Mouse (Mus musculus) stomach, embryonic 14.5 days (tissue): Measurements from ENCODE around the gene Oas1g. TPM values are rescaled to one million over a fixed set of nuclear protein-coding genes. Genes with fewer than 3 reads are reported as not detected.
"Not testable (repeated sequence)": the region's sequence is repeated elsewhere in the genome, so short reads cannot be mapped to it uniquely, and the experiment has no call there.

ENCODE experiments used
- ATAC-seq: fragments of 200-750 bp; cut with Nextera tagmentation; 2 replicates; pipeline ENCODE4 v1.8.0; 2017; ENCODE audit warnings: low read depth, moderate TSS enrichment; ENCODE audit not compliant: insufficient number of reproducible peaks, insufficient read depth, low FRiP score
- H3K27ac ChIP-seq: fragments of 300-500 bp; sonication (generic); 2 replicates; pipeline ENCODE4 v1.5.1; 2014; ENCODE audit warnings: mild to moderate bottlenecking, low read length, moderate library complexity, mixed read lengths
- H3K27me3 ChIP-seq: fragments of 300-500 bp; sonication (generic); 2 replicates; pipeline ENCODE4 v1.6.1; 2014; ENCODE audit warnings: low read length, control low read depth, mixed read lengths; ENCODE audit not compliant: control insufficient read depth, insufficient read depth
- H3K36me3 ChIP-seq: fragments of 300-500 bp; sonication (generic); 2 replicates; pipeline ENCODE4 v1.6.1; 2014; ENCODE audit warnings: mild to moderate bottlenecking, control low read depth, low read length, moderate library complexity, mixed read lengths; ENCODE audit not compliant: control insufficient read depth, insufficient read depth
- H3K4me1 ChIP-seq: fragments of 300-500 bp; sonication (generic); 2 replicates; pipeline ENCODE4 v1.6.1; 2014; ENCODE audit warnings: low read length, control low read depth, mixed read lengths; ENCODE audit not compliant: control insufficient read depth, insufficient read depth
- H3K4me2 ChIP-seq: fragments of 300-500 bp; sonication (generic); replicated peaks from 2 replicates; pipeline ENCODE4 v1.6.1; 2014; ENCODE audit warnings: low read depth, low read length, control low read depth
- H3K4me3 ChIP-seq: fragments of 300-500 bp; sonication (generic); 2 replicates; pipeline ENCODE4 v1.5.1; 2014; ENCODE audit warnings: low read depth, low read length, control low read depth
- H3K9ac ChIP-seq: fragments of 300-500 bp; sonication (generic); replicated peaks from 2 replicates; pipeline ENCODE4 v1.6.1; 2014; ENCODE audit warnings: low read depth, mild to moderate bottlenecking, control low read depth, low read length, moderate library complexity, mixed read lengths
- H3K9me3 ChIP-seq: fragments of 300-500 bp; sonication (generic); 2 replicates; pipeline ENCODE4 v1.6.1; 2016; ENCODE audit warnings: low read depth, low read length, control low read depth; ENCODE audit not compliant: control insufficient read depth
- WGBS: fragments of 180-500 bp; shearing (Covaris S2); extraction: QIAGEN DNeasy Blood & Tissue Kit; methylation state at CpG from one replicate; pipeline ENCODE4 v1.1.7; 2014; 5-methylcytosine and 5-hydroxymethylcytosine counted together
- polyA plus RNA-seq: library from polyadenylated mRNA; unstranded; fragments of >200 nt; fragmentation: Nextera tagmentation; extraction: Ambion mirVana; gene quantifications from 2 replicates; pipeline ENCODE4 v1.2.1, GENCODE M21; 2014

The Oas1g gene
- polyA plus RNA-seq, 1 experiment from 2014 or later = 1.1 TPM

DNA sequence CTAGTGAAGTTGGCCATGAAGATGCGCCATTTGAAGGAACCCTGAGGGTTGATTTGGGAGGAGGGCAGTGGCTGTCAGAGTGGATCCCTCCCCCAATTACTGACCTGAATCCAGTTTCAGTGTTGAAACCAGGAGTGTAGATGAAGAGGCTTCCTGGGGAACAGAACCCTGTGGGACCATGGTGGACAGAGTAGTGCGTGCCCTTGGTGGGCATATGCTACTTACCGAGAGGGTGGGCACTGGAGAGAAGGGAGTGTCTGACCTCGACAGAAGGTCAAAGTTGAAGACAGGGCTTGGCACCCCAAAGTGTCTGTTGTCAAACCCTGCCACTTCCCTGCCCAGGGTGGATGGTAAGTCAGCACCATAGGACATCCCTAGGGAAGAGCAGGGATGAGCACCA, 6.5 kb upstream of the Oas1g start:
- H3K27me3 ChIP-seq, H3K4me2 ChIP-seq, H3K9ac ChIP-seq, H3K9me3 ChIP-seq, ATAC-seq, H3K27ac ChIP-seq, H3K4me1 ChIP-seq, H3K36me3 ChIP-seq, H3K4me3 ChIP-seq: not testable (repeated sequence)
- 93% methylated on average over 4 of the region's 4 CpGs for WGBS

GRCm38 (mm10) chr5:120892243-120892660, 4.8 kb upstream of the Oas1g start:
- H3K36me3 ChIP-seq = no peaks in the 10 kb centered on the region
- H3K9me3 ChIP-seq = no peaks in the 10 kb centered on the region
- H3K9ac ChIP-seq = no peak overlapping the region
- H3K27ac ChIP-seq = no peak overlapping the region
- H3K4me1 ChIP-seq = no peaks in the 10 kb centered on the region
- H3K4me3 ChIP-seq = no peak overlapping the region
- WGBS = 68% methylated on average over 2 of the region's 2 CpGs
- ATAC-seq = no peak
- no peaks in the 10 kb centered on the region for H3K27me3 ChIP-seq
- no peak overlapping the region for H3K4me2 ChIP-seq

GRCm38 (mm10) chr5:120891566-120892242, 4.3 kb upstream of the Oas1g start:
- 71% methylated on average over 2 of the region's 2 CpGs for WGBS

DNA sequence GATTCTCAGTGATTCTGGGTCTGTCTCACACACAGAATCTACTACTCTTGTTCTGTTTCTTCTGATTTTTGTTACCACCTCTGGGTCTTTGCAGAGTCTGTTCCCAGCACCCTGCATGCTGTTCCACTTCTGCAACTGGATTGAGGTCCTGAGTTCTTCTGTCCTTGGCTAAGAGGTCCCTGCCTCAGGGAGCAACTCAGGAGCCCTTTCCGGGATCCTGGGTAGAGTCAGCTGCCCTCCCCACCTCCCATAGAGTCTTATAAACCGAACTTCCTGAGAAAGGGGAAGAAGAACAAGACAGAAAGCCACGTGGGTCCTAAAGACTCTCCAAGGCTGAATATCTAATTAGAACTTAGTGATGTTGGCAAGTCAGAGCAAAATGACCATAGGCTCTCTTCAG, 3.6 kb upstream of the Oas1g start:
- WGBS = 61% methylated on average over 3 of the region's 3 CpGs
- Histone ChIP-seq H3K27me3 (no peaks in the 10 kb centered on the region), H3K36me3 (no peaks in the 10 kb centered on the region), H3K9ac (no peak overlapping the region), H3K4me3 (no peak overlapping the region), H3K4me1 (no peaks in the 10 kb centered on the region), H3K4me2 (no peak overlapping the region), H3K27ac (no peak overlapping the region), H3K9me3 (no peaks in the 10 kb centered on the region)
- ATAC-seq = no peak

More at GRCm38 (mm10) chr5:120891566-120892242, 4.3 kb upstream of the Oas1g start:
- H3K9me3 ChIP-seq, H3K27me3 ChIP-seq, H3K36me3 ChIP-seq, H3K9ac ChIP-seq, H3K4me2 ChIP-seq, H3K4me1 ChIP-seq, H3K27ac ChIP-seq, ATAC-seq, H3K4me3 ChIP-seq: not testable (repeated sequence)

DNA sequence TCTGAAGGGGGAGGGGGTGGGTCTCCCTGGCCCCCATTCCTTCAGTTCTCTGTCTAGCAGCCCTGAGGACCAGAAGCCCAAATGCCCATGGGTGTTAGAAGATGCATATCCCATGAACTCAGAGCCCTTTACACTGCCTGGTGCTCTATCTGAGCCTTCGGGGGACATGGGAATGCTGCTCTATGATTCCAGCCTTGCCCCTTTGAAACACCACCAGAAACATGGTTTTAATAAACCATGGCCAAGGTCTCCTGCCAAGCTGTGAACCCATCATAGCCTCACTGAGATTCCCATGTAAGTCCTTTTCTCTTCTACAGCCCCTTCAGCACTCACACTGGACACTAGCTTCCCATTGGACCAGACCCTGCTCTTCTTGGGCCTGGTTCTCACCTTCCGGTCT, 2.6 kb upstream of the Oas1g start:
- Histone ChIP-seq H3K9me3 (no peaks in the 10 kb centered on the region), H3K4me2 (no peak overlapping the region), H3K36me3 (no peaks in the 10 kb centered on the region), H3K4me3 (no peak overlapping the region), H3K27ac (no peak overlapping the region), H3K27me3 (no peaks in the 10 kb centered on the region), H3K9ac (no peak overlapping the region), H3K4me1 (no peaks in the 10 kb centered on the region)
- no peak for ATAC-seq
- 79% methylated on average over 2 of the region's 2 CpGs for WGBS

- not testable (repeated sequence) for H3K9me3 ChIP-seq, H3K9ac ChIP-seq, H3K4me2 ChIP-seq, H3K4me3 ChIP-seq, ATAC-seq, H3K36me3 ChIP-seq, H3K27ac ChIP-seq, H3K27me3 ChIP-seq, H3K4me1 ChIP-seq
- WGBS = 39% methylated on average over 4 of the region's 4 CpGs
Observed at GRCm38 (mm10) chr5:120888294-120888815, 942 bp upstream of the Oas1g start.

- H3K4me2 ChIP-seq = no peak overlapping the region
- H3K9me3 ChIP-seq = no peaks in the 10 kb centered on the region
- H3K4me3 ChIP-seq = no peak overlapping the region
- no peak overlapping the region for H3K9ac ChIP-seq
- 44% methylated on average over 6 of the region's 6 CpGs for WGBS
- no peak for ATAC-seq
- no peaks in the 10 kb centered on the region for H3K4me1 ChIP-seq
- H3K27ac ChIP-seq = no peak overlapping the region
- no peaks in the 10 kb centered on the region for H3K36me3 ChIP-seq
- no peaks in the 10 kb centered on the region for H3K27me3 ChIP-seq
Observed at GRCm38 (mm10) chr5:120887831-120888230, 418 bp upstream of the Oas1g start.

DNA sequence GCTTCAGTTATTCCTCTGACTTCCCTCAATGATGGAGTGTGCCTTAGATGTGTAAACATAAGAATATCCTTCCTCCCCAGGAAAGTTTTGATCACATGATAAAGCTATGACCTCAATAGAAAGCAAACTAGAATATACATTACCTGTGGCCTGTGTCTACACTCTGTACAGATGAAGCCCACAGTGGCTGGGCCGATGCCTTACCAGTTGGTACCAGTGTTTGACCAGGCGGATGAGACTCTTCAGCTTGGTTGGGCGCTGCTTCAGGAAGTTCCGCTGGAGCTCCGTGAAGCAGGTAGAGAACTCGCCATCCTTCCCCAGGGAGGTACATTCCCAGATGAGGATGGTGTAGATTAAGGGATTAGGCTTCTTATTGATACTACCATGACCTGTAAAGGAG, 5.7 kb downstream of the Oas1g start:
- WGBS = 91% methylated on average over 6 of the region's 6 CpGs
- not testable (repeated sequence) for H3K27ac ChIP-seq, H3K4me2 ChIP-seq, H3K36me3 ChIP-seq, H3K4me1 ChIP-seq, H3K27me3 ChIP-seq, H3K4me3 ChIP-seq, ATAC-seq, H3K9me3 ChIP-seq, H3K9ac ChIP-seq

- not testable (repeated sequence) for ATAC-seq, H3K9ac ChIP-seq, H3K9me3 ChIP-seq, H3K4me3 ChIP-seq, H3K27ac ChIP-seq, H3K36me3 ChIP-seq, H3K4me2 ChIP-seq, H3K27me3 ChIP-seq, H3K4me1 ChIP-seq
- 57% methylated on average over 2 of the region's 2 CpGs for WGBS
Observed at GRCm38 (mm10) chr5:120878803-120879202, 8.6 kb downstream of the Oas1g start.
